Mouse (Mus musculus): ENCODE data around the gene Lce6a.

Lce6a gene

GRCm38 (mm10) chr3:92621560-92621959 lies at the start of gene Lce6a:
Gene Lce6a, minus strand, starts transcription at chr3:92621660.
- CTCF ChIA-PET, result no interaction called here

GRCm38 (mm10) chr3:92670215-92670614 lies 48.8 kb upstream of the Lce6a start, which contains the start of gene Lce1a2:
Gene Lce1a2, minus strand, starts transcription at chr3:92670315.
- ChIA-PET CTCF (no interaction called here), POLR2A (no interaction called here)

More at GRCm38 (mm10) chr3:92621560-92621959, at the start of gene Lce6a:
- POLR2A ChIA-PET, result no interaction called here

GRCm38 (mm10) chr3:92656826-92657225 lies 35.4 kb upstream of the Lce6a start, which contains the start of gene Lce1b:
Gene Lce1b, minus strand, starts transcription at chr3:92656926.
- ChIA-PET CTCF (no interaction called here), POLR2A (no interaction called here)

GRCm38 (mm10) chr3:92648207-92648606 lies 26.7 kb upstream of the Lce6a start, which contains the start of gene Lce1a1:
Gene Lce1a1, minus strand, starts transcription at chr3:92648307.
- ChIA-PET POLR2A (no interaction called here), CTCF (no interaction called here)

GRCm38 (mm10) chr3:92639854-92640253 lies 18.4 kb upstream of the Lce6a start:
- CTCF ChIA-PET, result no interaction called here
- POLR2A ChIA-PET, result no interaction called here

- CTCF ChIA-PET, result no interaction called here
- POLR2A ChIA-PET, result no interaction called here
Measured at GRCm38 (mm10) chr3:92638653-92638991, 17.2 kb upstream of the Lce6a start.

GRCm38 (mm10) chr3:92637745-92638652 lies 16.5 kb upstream of the Lce6a start:
- CTCF ChIA-PET, result no interaction called here

GRCm38 (mm10) chr3:92609804-92610203 lies 11.7 kb downstream of the Lce6a start:
- POLR2A ChIA-PET, result no interaction called here
- CTCF ChIA-PET, result no interaction called here

More at GRCm38 (mm10) chr3:92637745-92638652, 16.5 kb upstream of the Lce6a start:
- POLR2A ChIA-PET, result no interaction called here

- ChIA-PET CTCF (interaction anchor here in 3 of 4 experiments (0.7 to 0.9 kb wide), 3 partner anchors 79 to 167 kb away, joined by 3 to 8 read pairs (median 3); partner anchors contain the start of gene Lce1d (in 1 of the 3)), POLR2A (no interaction called here)
Measured at GRCm38 (mm10) chr3:92607392-92607791, 14.1 kb downstream of the Lce6a start, which contains the start of gene 2210017I01Rik. Gene 2210017I01Rik, minus strand, starts transcription at chr3:92607492.

- ChIA-PET CTCF (interaction anchor here in 3 of 4 experiments (0.6 to 1.7 kb wide), 8 partner anchors 13 to 455 kb away, joined by 3 to 14 read pairs (median 3); partner anchors contain the start of gene Smcp (in 1 of the 3)), POLR2A (interaction anchor here in 1 of 4 experiments (0.8 kb wide), 1 partner anchor 13 kb away, joined by 3 read pairs; no protein-coding TSS in a partner anchor)
Measured at GRCm38 (mm10) chr3:92602169-92602568, 19.3 kb downstream of the Lce6a start.

- CTCF ChIA-PET, result interaction anchor here (0.5 to 1.2 kb wide), 8 partner anchors 211 to 760 kb away, joined by 3 to 5 read pairs (median 4); no protein-coding TSS in a partner anchor
- POLR2A ChIA-PET, result no interaction called here
Measured at GRCm38 (mm10) chr3:92600456-92600855, 21.0 kb downstream of the Lce6a start.

- CTCF ChIA-PET, result interaction anchor here in 3 of 4 experiments (0.8 to 1.2 kb wide), 3 partner anchors 449 to 455 kb away, joined by 3 to 5 read pairs (median 3); no protein-coding TSS in a partner anchor
- POLR2A ChIA-PET, result no interaction called here
Measured at GRCm38 (mm10) chr3:92599973-92600372, 21.5 kb downstream of the Lce6a start.

- POLR2A ChIA-PET, result no interaction called here
- CTCF ChIA-PET, result no interaction called here
Measured at GRCm38 (mm10) chr3:92598429-92598828, 23.0 kb downstream of the Lce6a start.

GRCm38 (mm10) chr3:92588858-92589257 lies 32.6 kb downstream of the Lce6a start, which contains the start of gene Smcp:
Gene Smcp, minus strand, starts transcription at chr3:92588997.
- POLR2A ChIA-PET, result interaction anchor here in 1 of 4 experiments (0.8 kb wide), 1 partner anchor 13 kb away, joined by 3 read pairs; no protein-coding TSS in a partner anchor

GRCm38 (mm10) chr3:92587190-92587589 lies 34.3 kb downstream of the Lce6a start:
- POLR2A ChIA-PET, result no interaction called here
- CTCF ChIA-PET, result no interaction called here

More at GRCm38 (mm10) chr3:92588858-92589257, 32.6 kb downstream of the Lce6a start, which contains the start of gene Smcp:
- CTCF ChIA-PET, result interaction anchor here in 1 of 4 experiments (1.4 kb wide), 1 partner anchor 14 kb away, joined by 3 read pairs; no protein-coding TSS in a partner anchor

GRCm38 (mm10) chr3:92585055-92585454 lies 36.4 kb downstream of the Lce6a start:
- ChIA-PET CTCF (no interaction called here), POLR2A (no interaction called here)

GRCm38 (mm10) chr3:92583164-92583826 lies 38.2 kb downstream of the Lce6a start:
- ChIA-PET CTCF (interaction anchor here in 2 of 4 experiments (0.5 to 0.9 kb wide), 2 partner anchors 19 to 101 kb away, joined by 3 to 6 read pairs; no protein-coding TSS in a partner anchor), POLR2A (no interaction called here)

GRCm38 (mm10) chr3:92579508-92579907 lies 42.0 kb downstream of the Lce6a start:
- POLR2A ChIA-PET, result no interaction called here
- CTCF ChIA-PET, result no interaction called here

- ChIA-PET POLR2A (no interaction called here), CTCF (no interaction called here)
Measured at GRCm38 (mm10) chr3:92578652-92579413, 42.6 kb downstream of the Lce6a start.
